Mouse (Mus musculus) CH12.LX (cell line): Measurements from ENCODE around the gene Gm17655. TPM values are rescaled to one million over a fixed set of nuclear protein-coding genes. Genes with fewer than 3 reads are reported as not detected.

Source experiments
- DNase-seq: peaks from one replicate; pipeline ENCODE4 v3.0.0-alpha.2; 2013; ENCODE audit errors: extremely low read depth
- H3K27ac ChIP-seq: 2 replicates; pipeline ENCODE4 v1.5.1; 2012; ENCODE audit warnings: low read depth, mild to moderate bottlenecking, control low read depth, moderate library complexity; ENCODE audit not compliant: insufficient read depth
- H3K27me3 ChIP-seq: replicated peaks from 2 replicates; pipeline ENCODE3; 2012; ENCODE audit warnings: inconsistent platforms
- H3K36me3 ChIP-seq, 2 experiments: replicated peaks in 1 of 2; 2 replicates each; pipeline versions ENCODE3 to v1.6.1; 2012; ENCODE audit warnings: inconsistent platforms in 1 of 2, low read length in 1 of 2, mild to moderate bottlenecking in 1 of 2, mixed read lengths in 1 of 2, moderate library complexity in 1 of 2; ENCODE audit not compliant: control insufficient read depth in 1 of 2, insufficient read depth in 1 of 2
- H3K4me1 ChIP-seq, 2 experiments: 2 replicates each; pipeline ENCODE4 v1.6.1; 2012; ENCODE audit warnings: inconsistent platforms in 1 of 2, moderate library complexity in 1 of 2; ENCODE audit not compliant: insufficient read depth in 2 of 2, control insufficient read depth in 1 of 2
- H3K4me2 ChIP-seq: 2 replicates; pipeline ENCODE4 v1.6.1; 2012; ENCODE audit warnings: low read depth, mild to moderate bottlenecking, control low read depth; ENCODE audit not compliant: poor library complexity, insufficient read depth, severe bottlenecking
- H3K4me3 ChIP-seq, 3 experiments: fragments of 150-350 bp in 1 of 3; sonication (generic) in 1 of 3; replicated peaks in 1 of 3; 2 replicates each; pipeline versions ENCODE3 to v1.5.1; 2011 to 2012; ENCODE audit warnings: low read depth in 2 of 3, low read length in 2 of 3, mild to moderate bottlenecking in 2 of 3, moderate library complexity in 2 of 3, control low read depth in 1 of 3, improper control_type of control experiment in 1 of 3, inconsistent platforms in 1 of 3, mixed read lengths in 1 of 3; ENCODE audit not compliant: poor library complexity in 1 of 3
- H3K79me2 ChIP-seq: replicated peaks from 2 replicates; pipeline ENCODE4 v1.6.1; 2012; ENCODE audit warnings: mild to moderate bottlenecking, moderate library complexity; ENCODE audit not compliant: control insufficient read depth, poor library complexity, insufficient read depth, severe bottlenecking; ENCODE audit errors: extremely low read depth
- H3K9ac ChIP-seq: 2 replicates; pipeline ENCODE4 v1.6.1; 2012; ENCODE audit warnings: low read depth, mild to moderate bottlenecking, control low read depth, moderate library complexity; ENCODE audit not compliant: insufficient read depth
- H3K9me3 ChIP-seq: replicated peaks from 2 replicates; pipeline ENCODE3; 2012; ENCODE audit warnings: low read length, inconsistent platforms, mixed read lengths
- ELF1 ChIP-seq: IDR thresholded peaks from 2 replicates; pipeline ENCODE4 v1.6.1; 2014; ENCODE audit warnings: low read depth, mild to moderate bottlenecking, inconsistent platforms, low read length, improper control_type of control experiment
- ETS1 ChIP-seq: conservative IDR thresholded peaks from 2 replicates; pipeline ENCODE4 v1.6.1; 2012; ENCODE audit warnings: low read depth, mild to moderate bottlenecking, inconsistent platforms, low read length, improper control_type of control experiment, moderate library complexity
- JUN ChIP-seq: IDR thresholded peaks from 2 replicates; pipeline ENCODE4 v1.6.1; 2011; ENCODE audit warnings: low read depth, mild to moderate bottlenecking, low read length, improper control_type of control experiment, moderate library complexity; ENCODE audit not compliant: insufficient read depth
- MAX ChIP-seq: IDR thresholded peaks from 2 replicates; pipeline ENCODE4 v1.6.1; 2011; ENCODE audit warnings: low read length, improper control_type of control experiment
- MXI1 ChIP-seq: IDR thresholded peaks from 2 replicates; pipeline ENCODE4 v1.6.1; 2011; ENCODE audit warnings: mild to moderate bottlenecking, low read depth, low read length, improper control_type of control experiment
- MYC ChIP-seq: IDR thresholded peaks from 2 replicates; pipeline ENCODE4 v1.6.1; 2011; ENCODE audit warnings: low read depth, mild to moderate bottlenecking, improper control_type of control experiment, low read length
- NELFE ChIP-seq: IDR thresholded peaks from 2 replicates; pipeline ENCODE4 v1.6.1; 2011; ENCODE audit warnings: low read depth, low read length, improper control_type of control experiment
- NRF1 ChIP-seq: IDR thresholded peaks from 2 replicates; pipeline ENCODE4 v1.6.1; 2014; ENCODE audit warnings: low read depth, mild to moderate bottlenecking, inconsistent platforms, low read length, improper control_type of control experiment, moderate library complexity
- POLR2A ChIP-seq: IDR thresholded peaks from 2 replicates; pipeline ENCODE4 v1.6.1; 2011; ENCODE audit warnings: low read depth, mild to moderate bottlenecking, improper control_type of control experiment, low read length
- RAD21 ChIP-seq: IDR thresholded peaks from 2 replicates; pipeline ENCODE4 v1.6.1; 2011; ENCODE audit warnings: low read depth, mild to moderate bottlenecking, low read length, improper control_type of control experiment, moderate library complexity
- RCOR1 ChIP-seq: conservative IDR thresholded peaks from 2 replicates; pipeline ENCODE4 v1.6.1; 2012; ENCODE audit warnings: low read depth, mild to moderate bottlenecking, inconsistent platforms, low read length, improper control_type of control experiment
- SIN3A ChIP-seq: IDR thresholded peaks from 2 replicates; pipeline ENCODE4 v1.6.1; 2012; ENCODE audit warnings: low read length, improper control_type of control experiment, inconsistent platforms
- TBP ChIP-seq: conservative IDR thresholded peaks from 2 replicates; pipeline ENCODE4 v1.6.1; 2011; ENCODE audit warnings: low read depth, low read length, improper control_type of control experiment
- TCF12 ChIP-seq: IDR thresholded peaks from 2 replicates; pipeline ENCODE4 v1.6.1; 2014; ENCODE audit warnings: low read depth, mild to moderate bottlenecking, inconsistent platforms, low read length, improper control_type of control experiment
- ZMIZ1 ChIP-seq: IDR thresholded peaks from 2 replicates; pipeline ENCODE4 v1.6.1; 2012; ENCODE audit warnings: low read depth, mild to moderate bottlenecking, inconsistent platforms, low read length, improper control_type of control experiment
- dilution Hi-C: fragments of 300-500 bp; cut with MboI; formaldehyde crosslinking; loops from 2 replicates; pipeline ENCODE4 v1.14.3; 2020; ENCODE audit warnings: low sequenced_read_pairs; ENCODE audit not compliant: extremely low pct_unique_long_range_greater_than_20kb, extremely low pct_ligation_motif_present
- in situ Hi-C: fragments of 300-500 bp; cut with MboI; formaldehyde crosslinking; loops from 3 replicates; pipeline ENCODE4 v1.14.3; 2019; ENCODE audit warnings: low sequenced_read_pairs, low pct_ligation_motif_present, low pct_unique_long_range_greater_than_20kb, mixed read lengths
- polyA plus RNA-seq: library from polyadenylated mRNA; unstranded; fragments of >175 nt; gene quantifications from 2 replicates; pipeline ENCODE4 v1.2.1, GENCODE M21; 2012; ENCODE audit warnings: low read depth; ENCODE audit not compliant: insufficient read length
- total RNA-seq, 2 experiments: library from RNA; depleted of rRNA; stranded (reverse); fragments of 300-350 nt in 1 of 2; fragments of >200 nt in 1 of 2; gene quantifications; 2 replicates each; pipeline ENCODE4 v1.2.3; 2012 to 2014

The Gm17655 gene
- total and polyA plus RNA-seq, 3 experiments: 2.3 to 4.7 (median 2.6) TPM

DNA sequence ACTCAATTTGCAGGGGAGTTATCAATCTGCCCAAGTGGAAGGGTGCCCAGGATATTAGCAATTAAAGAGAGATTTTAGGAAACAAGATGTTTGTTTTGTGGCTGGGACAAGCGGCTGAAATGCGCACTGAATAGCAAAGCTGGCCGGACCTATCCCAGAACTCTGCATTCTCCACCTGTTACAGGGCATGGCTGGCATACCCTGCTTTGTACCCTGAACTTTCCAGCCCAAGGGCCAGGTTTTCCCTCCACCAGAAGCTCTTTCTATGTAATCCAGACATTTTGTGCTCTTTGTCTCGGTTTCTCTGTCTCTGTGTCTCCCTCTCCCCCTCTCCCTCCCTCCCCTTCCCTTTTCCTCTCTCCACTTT is 22.5 kb upstream of the Gm17655 start:
- H3K4me3 ChIP-seq: peak overlapping the region; percentile 60 to 77 (median 62)
- H3K9me3 ChIP-seq: no peaks in the 10 kb centered on the region
- in situ Hi-C loops (no loop called here), dilution Hi-C loops (no loop called here)
- H3K4me2 ChIP-seq: peak overlapping the region; percentile 64
- H3K79me2 ChIP-seq: no peaks in the 10 kb centered on the region
- H3K36me3 ChIP-seq: no peaks in the 10 kb centered on the region
- peaks cover 0 to 25% of the 10 kb centered on the region in 2 experiments; a peak in 2 of 4 replicates for H3K4me1 ChIP-seq
- peak overlapping the region; percentile 54 for H3K9ac ChIP-seq
- H3K27me3 ChIP-seq: no peaks in the 10 kb centered on the region
- 0 out of 2 replicates have a peak overlapping the region, but pooled peaks have one; percentile 44 for H3K27ac ChIP-seq
- DNase-seq: no peak
- TF ChIP-seq SIN3A (0 out of 2 replicates have a peak, but pooled peaks have one; percentile 10), ETS1 (0 out of 2 replicates have a peak, but pooled peaks have one; percentile 12), MXI1 (no peak), TCF12 (0 out of 2 replicates have a peak, but pooled peaks have one; percentile 4)

DNA sequence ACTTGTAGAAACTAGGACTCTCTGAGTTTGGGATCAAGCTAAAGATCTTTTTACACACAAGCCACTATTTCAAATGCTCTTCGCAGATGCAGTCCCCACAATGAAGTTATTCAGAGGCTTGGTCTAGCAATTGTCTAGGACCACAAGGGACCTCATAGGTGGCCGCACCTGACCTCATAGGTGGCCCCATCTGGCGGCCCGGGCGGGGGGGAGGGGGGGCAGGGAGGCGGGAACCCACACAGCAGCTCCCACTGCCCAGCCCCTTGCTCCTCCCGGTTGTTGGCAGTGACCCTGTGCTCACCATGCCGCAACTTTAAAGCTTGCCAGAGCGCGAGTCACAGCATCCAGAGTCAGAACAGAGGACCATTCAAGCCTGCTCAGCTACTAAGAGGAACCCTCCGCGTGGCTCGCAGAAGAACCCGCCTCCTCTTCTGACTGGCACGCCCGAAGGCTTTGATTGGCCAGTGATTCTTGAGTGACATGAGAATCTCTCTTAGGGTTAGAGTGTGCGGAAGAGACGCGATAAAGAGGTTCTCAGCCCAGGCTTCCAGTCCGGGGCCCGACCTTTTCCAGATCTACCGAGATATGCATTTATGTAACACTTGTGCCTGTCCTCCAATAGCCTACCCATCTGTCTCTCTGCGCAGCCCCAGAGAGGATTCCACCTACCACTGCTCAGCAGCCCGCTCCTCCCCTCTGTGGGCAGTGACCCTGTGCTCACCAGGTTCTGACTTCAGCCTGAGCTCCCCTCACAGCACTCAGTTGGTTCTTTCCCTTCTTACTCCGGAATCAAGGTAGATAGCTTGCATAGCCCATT is 21.9 kb upstream of the Gm17655 start, which contains the start of gene Gm35315:
Gm35315 (minus strand) TSS at position 391 of the 817 bp plus-strand sequence.
- H3K9ac ChIP-seq: peak within 1 kb of the TSS; percentile 54
- dilution Hi-C loops: no loop called here
- peak; percentile 93 for TF ChIP-seq MYC
- TF ChIP-seq TBP: peak; percentile 76
- TF ChIP-seq POLR2A: peak; percentile 87
- no peak for TF ChIP-seq RCOR1
- TF ChIP-seq NRF1: peak; percentile 61
- TF ChIP-seq MXI1: peak; percentile 76
- peak; percentile 69 for TF ChIP-seq MAX
- TF ChIP-seq SIN3A: peak; percentile 10; the same call in 1 of the 2 replicates
- no peak for TF ChIP-seq RAD21
- peak; percentile 38; the same call in 1 of the 2 replicates for TF ChIP-seq ZMIZ1
- TF ChIP-seq ELF1: peak; percentile 80; the same call in 1 of the 2 replicates
- TF ChIP-seq NELFE: peak; percentile 37; the same call in 1 of the 2 replicates
- no peak for TF ChIP-seq JUN
- TF ChIP-seq TCF12: peak; percentile 12; the same call in 1 of the 2 replicates
- H3K4me1 ChIP-seq: peaks cover 0 to 25% of the 10 kb centered on the region in 2 experiments; a peak in 2 of 4 replicates
- in situ Hi-C loops: no loop called here
- peak within 1 kb of the TSS; percentile 60 to 77 (median 62) for H3K4me3 ChIP-seq
- no peaks in the 10 kb centered on the region for H3K27me3 ChIP-seq
- H3K9me3 ChIP-seq: no peaks in the 10 kb centered on the region
- peak; percentile 90 for DNase-seq
- H3K4me2 ChIP-seq: peak within 1 kb of the TSS; percentile 88
- H3K79me2 ChIP-seq: no peaks in the 10 kb centered on the region
- no peaks in the 10 kb centered on the region for H3K36me3 ChIP-seq
- peak within 1 kb of the TSS; percentile 44 for H3K27ac ChIP-seq
